Mouse (Mus musculus) urinary bladder, postnatal 36 days (tissue): ENCODE measurements at regions not wholly inside any gene's neighbourhood (a gene's known extent, or its start where the extent isn't known, plus 50 kb on each side); places are given as distances from the start of the nearest gene placed in this dataset.

Source experiments
- DNase-seq, 2 experiments: peaks; one replicate each; pipeline ENCODE4 v3.0.0; 2022; ENCODE audit warnings: low spot score in 2 of 2, mixed read lengths in 1 of 2

- DNase-seq, result no peak
Observed at GRCm38 (mm10) chr3:133750061-133750460, 205.1 kb upstream of the Tet2 start.

DNA sequence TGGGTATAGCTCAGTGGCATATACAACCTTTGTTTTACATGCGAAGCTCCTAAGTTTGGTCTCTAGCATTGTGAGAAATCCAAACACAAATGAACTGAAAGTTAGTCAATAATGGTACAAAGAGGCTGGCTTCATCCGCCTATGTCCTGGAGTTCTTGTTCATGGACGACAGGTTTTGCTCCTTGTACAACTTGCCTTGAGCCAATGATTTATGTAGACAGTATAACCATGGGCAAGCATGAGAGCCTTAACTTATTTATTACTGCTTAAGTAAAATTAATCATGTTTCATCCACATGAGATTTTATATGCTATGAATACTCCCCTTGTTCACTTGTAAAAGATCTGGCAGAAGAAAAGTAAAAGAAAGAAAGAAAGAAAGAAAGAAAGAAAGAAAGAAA, 205.7 kb upstream of the Tet2 start:
- no peak for DNase-seq

- no peak for DNase-seq
Observed at GRCm38 (mm10) chr3:133751011-133751410, 206.1 kb upstream of the Tet2 start.

- no peak for DNase-seq
Observed at GRCm38 (mm10) chr3:133751565-133751964, 206.6 kb upstream of the Tet2 start.

GRCm38 (mm10) chr3:133753041-133753440, 208.1 kb upstream of the Tet2 start:
- no peak for DNase-seq

DNA sequence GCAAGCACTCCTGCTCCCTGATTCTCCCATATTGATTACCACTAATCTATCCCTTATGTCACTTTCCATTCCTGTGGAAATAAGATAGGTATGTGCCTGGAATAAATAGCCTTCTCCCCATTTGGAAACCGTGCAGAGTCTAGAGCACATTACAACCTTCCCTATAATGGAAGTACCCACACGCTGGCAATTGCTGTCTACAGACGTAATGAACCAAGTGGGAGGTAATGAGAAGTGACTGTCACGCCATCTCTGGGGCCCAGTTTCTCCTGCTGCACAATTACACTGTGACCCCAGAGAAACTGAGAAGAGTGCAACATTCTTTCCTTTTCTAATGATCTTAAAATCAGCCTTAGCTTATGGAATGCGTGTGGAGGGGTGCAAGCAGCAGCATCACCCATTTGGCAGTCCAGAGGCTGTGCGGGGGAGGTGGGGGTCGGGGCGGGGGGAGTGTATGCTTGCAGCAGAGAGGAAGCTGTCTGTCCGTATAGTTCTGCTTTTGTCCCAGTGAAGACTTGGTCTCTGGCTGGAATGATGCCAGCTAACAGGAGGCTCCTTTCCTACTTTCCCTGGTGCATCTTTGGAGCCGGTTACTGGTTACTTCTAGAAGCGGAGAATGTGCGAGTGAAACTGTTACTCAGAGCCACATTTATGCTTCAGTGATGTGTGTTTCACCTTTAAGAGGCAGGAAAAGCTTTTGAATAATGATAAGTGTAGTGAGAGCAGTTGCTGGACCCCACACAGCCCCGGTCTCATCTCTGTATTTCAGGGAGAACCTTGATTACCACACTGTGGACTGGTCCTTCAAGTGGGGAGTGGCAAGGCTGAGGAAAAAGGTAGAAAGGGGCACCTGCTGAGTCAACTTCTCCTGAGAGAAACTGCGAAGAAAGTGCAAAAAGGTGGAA, 209.3 kb upstream of the Tet2 start:
- no peak for DNase-seq

- DNase-seq, result no peak
Observed at GRCm38 (mm10) chr3:133754911-133755259, 209.9 kb upstream of the Tet2 start.

GRCm38 (mm10) chr3:133757756-133758420, 212.9 kb upstream of the Tet2 start:
- DNase-seq, result no peak

DNA sequence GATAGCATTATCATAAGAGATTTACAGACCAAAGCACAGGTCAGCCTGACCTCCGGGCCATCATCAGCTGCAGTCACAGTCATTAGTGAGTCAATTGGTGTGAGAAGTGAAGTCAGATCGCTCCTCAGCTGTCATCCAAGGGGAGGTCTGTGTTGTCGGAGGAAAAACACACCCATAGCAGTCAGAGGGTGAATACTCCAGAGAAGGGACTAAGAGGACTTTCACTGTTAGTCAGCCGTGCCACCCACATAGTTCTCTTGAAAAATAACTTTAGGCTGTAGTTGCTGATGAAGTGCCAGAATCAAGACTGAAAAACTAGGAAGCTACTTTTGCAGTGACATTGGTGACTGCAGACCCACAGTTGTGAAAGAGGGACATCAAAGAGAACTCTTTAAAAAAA, 213.5 kb upstream of the Tet2 start:
- DNase-seq, result no peak

- no peak for DNase-seq
Observed at GRCm38 (mm10) chr3:133759611-133760010, 214.7 kb upstream of the Tet2 start.

- no peak for DNase-seq
Observed at GRCm38 (mm10) chr3:133760221-133760620, 215.3 kb upstream of the Tet2 start.

GRCm38 (mm10) chr3:133763721-133764120, 218.8 kb upstream of the Tet2 start:
- DNase-seq, result no peak

DNA sequence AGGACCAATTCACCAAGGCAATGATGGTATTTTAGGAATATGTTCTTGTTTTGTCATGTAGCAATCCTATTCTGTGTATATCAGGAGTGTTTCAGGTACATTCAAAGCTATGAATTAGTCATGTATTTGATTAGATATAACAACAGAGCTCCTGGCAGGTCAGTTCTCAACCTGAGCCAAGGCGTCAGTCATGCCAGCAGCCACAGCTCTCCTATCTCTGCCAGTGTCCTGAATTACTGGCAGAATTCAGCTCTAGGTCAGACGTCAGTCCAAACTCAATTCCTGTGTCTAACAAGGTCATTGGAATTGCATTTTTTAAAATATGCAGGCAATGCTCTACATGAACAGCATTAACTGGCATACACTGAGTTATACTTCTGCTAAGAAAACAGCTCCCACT, 228.6 kb upstream of the Tet2 start:
- no peak for DNase-seq

GRCm38 (mm10) chr3:133774229-133774628, 229.3 kb upstream of the Tet2 start:
- no peak for DNase-seq

DNA sequence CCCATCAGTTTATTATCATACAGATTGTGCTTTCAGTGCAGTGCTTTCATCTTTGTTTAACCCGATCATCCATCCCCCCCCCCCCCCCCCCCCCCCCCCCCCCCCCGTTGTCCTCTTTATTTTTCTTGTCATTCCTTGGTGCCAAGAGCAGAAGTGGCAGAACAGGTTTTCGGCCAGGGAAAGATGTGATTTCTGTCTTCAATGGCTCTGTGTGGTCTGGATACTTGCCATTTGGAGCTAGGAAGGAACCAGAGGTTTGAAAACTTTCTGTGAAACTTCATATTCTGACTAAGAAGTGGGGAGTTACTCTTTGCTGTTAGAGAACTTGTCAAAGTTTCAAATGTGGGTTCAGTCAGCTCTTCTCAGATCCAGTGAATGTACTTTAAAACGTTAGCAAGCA, 231.1 kb upstream of the Tet2 start:
- no peak for DNase-seq

DNA sequence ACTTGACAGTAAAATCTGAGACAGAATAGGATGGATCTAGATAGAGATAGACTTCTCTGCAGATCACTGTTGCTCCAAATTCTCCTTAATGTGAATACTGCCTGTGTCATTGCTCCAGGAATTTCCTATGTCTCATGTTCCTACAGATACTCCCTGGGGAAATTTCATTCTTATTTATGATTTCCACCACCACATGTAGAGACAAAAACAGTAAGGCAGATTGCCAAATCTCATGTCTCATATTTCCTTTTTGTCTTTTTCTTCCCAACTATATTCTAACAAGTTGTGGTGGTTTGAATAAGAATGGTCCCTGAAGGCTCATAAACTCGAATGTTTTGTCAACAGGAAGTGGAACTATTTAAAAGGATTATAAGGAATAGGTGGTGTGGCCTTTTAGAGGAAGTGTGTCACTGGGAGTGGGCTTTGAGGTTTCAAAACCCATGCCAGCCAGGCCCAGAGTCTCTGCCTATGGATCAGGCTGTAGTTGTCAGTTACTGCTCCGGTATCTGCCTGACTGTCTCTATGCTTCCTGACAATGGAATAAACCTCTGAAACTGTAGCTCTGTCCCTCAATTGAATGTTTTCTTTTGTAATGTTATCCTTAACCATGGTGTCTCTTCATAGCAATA, 234.3 kb upstream of the Tet2 start:
- no peak for DNase-seq

- DNase-seq, result no peak
Observed at GRCm38 (mm10) chr3:133783060-133783459, 238.1 kb upstream of the Tet2 start.

- DNase-seq, result no peak
Observed at GRCm38 (mm10) chr3:133791361-133791760, 246.4 kb upstream of the Tet2 start.

DNA sequence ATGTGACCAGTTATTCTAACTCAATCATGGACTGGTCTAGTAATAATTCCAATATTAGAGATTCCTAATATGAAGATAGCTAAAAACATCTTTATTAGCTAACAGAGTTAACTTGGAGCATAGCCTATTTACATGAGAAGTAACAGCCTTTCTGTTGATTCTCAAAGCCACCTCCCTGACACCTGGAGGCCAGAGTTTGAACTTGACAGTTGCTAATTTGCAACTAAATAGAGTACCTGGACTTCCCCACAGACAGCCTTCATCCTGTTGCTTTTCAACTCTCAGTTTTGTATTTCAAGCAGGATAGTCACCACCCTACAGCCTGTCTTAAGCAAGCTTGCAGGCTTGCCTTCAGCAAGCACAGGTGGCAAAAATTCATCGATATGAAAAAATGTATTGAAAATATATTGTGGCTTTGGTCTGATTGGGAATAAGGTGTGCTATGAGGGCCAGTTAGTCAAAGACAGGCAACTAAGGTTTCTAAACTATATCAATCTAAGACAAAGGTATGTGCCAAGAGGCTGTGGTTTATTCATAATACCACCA, 264.1 kb upstream of the Tet2 start:
- no peak for DNase-seq

DNA sequence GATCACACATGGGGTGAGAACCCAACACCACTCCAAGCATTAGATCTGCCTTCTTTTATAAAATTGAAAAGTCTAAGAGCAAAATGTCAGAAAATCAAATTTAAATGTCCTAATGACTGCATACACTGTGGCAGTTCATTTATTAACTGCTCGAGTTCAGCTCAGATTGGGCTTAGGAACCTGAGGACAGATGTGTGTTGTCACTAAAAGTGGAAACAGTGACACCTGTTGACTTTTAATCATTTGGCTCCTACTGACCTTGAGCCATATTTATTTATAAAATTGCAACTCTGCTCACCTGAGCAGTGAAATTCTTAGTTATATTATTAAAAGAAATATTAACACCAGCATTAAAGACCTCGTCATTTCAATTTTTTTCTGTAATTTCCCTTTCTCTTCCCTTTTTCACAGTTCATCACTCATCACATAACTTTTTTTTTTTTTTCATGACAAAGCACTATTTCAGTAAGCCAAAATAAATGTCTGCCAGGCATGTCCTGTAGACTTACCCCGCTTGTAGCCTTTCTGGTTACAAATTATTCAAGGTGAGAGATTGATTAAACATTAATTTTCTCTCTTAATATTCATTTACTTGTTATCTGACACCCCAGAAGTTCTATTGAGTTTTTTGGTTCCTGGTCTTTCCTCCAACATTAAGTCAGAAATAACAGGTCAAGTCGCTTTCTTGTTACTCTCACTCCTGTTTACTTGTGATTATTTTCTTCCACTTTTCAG, 274.2 kb upstream of the Tet2 start:
- no peak for DNase-seq

DNA sequence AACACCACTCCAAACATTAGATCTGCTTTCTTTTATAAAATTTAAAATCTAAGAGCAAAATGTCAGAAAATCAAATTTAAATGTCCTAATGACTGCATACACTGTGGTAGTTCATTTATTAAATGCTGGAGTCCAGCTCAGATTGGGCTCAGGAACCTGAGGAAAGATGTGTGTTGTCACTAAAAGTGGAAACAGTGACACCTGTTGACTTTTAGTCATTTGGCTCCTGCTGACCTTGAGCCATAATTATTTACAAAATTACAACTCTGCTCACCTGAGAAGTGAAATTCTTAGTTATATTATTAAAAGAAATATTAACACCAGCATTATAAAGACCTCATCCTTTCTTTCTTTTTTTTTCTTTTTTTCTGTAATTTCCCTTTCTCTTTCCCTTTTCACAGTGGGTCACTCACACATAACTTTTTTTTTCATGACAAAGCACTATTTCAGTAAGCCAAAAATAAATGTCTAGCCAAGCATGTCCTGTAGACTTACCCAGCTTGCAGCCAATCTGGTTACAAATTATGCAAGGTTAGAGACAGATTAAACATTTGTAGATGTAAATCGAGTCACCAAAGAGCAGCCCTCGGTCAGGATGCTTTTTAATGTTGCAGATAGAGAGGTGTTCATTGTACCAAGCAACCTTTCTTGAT, 288.9 kb upstream of the Tet2 start:
- DNase-seq, result no peak
